Mouse (Mus musculus) intestine, postnatal 0 days (tissue): ENCODE measurements at regions not wholly inside any gene's neighbourhood (a gene's known extent, or its start where the extent isn't known, plus 50 kb on each side); places are given as distances from the start of the nearest gene placed in this dataset.

Experiments used
- ATAC-seq: fragments of 200-750 bp; cut with Nextera tagmentation; 2 replicates; pipeline ENCODE4 v1.8.0; 2017; ENCODE audit warnings: mild to moderate bottlenecking, moderate TSS enrichment, moderate library complexity
- H3K27ac ChIP-seq: fragments of 300-500 bp; sonication (generic); 2 replicates; pipeline ENCODE4 v1.5.1; 2014; ENCODE audit warnings: mild to moderate bottlenecking, low read depth, low read length, moderate library complexity
- H3K27me3 ChIP-seq: fragments of 300-500 bp; sonication (generic); replicated peaks from 2 replicates; pipeline ENCODE4 v1.6.1; 2014; ENCODE audit warnings: low read length, mixed read lengths; ENCODE audit not compliant: control insufficient read depth, insufficient read depth
- H3K36me3 ChIP-seq: fragments of 300-500 bp; sonication (generic); 2 replicates; pipeline ENCODE4 v1.6.1; 2014; ENCODE audit warnings: mild to moderate bottlenecking, moderate library complexity; ENCODE audit not compliant: control insufficient read depth, insufficient read depth
- H3K4me1 ChIP-seq: fragments of 300-500 bp; sonication (generic); replicated peaks from 2 replicates; pipeline ENCODE4 v1.6.1; 2014; ENCODE audit warnings: antibody characterized with exemption, low read length, mixed read lengths; ENCODE audit not compliant: control insufficient read depth, insufficient read depth
- H3K4me2 ChIP-seq: fragments of 300-500 bp; sonication (generic); replicated peaks from 2 replicates; pipeline ENCODE4 v1.6.1; 2014; ENCODE audit warnings: low read depth, mild to moderate bottlenecking, moderate library complexity
- H3K4me3 ChIP-seq: fragments of 300-500 bp; sonication (generic); 2 replicates; pipeline ENCODE4 v1.5.1; 2014; ENCODE audit warnings: low read depth, low read length
- H3K9ac ChIP-seq: fragments of 300-500 bp; sonication (generic); 2 replicates; pipeline ENCODE4 v1.6.1; 2014; ENCODE audit warnings: mild to moderate bottlenecking, low read depth, low read length
- H3K9me3 ChIP-seq: fragments of 300-500 bp; sonication (generic); 2 replicates; pipeline ENCODE4 v1.6.1; 2016; ENCODE audit warnings: mixed run types; ENCODE audit not compliant: control insufficient read depth
- CTCF ChIP-seq: sonication (generic); IDR thresholded peaks from 2 replicates; pipeline ENCODE4 v1.5.1; 2016; ENCODE audit warnings: low read depth, mild to moderate bottlenecking, control low read depth, antibody characterized with exemption, moderate library complexity
- WGBS: fragments of 180-500 bp; shearing (Covaris S2); extraction: QIAGEN DNeasy Blood & Tissue Kit; methylation state at CpG from one replicate; pipeline ENCODE4 v1.1.7; 2014; 5-methylcytosine and 5-hydroxymethylcytosine counted together

- H3K27ac ChIP-seq = no peak overlapping the region
- no peak for ATAC-seq
- H3K4me3 ChIP-seq = no peak overlapping the region
- H3K9ac ChIP-seq = no peak overlapping the region
- H3K4me1 ChIP-seq = no peaks in the 10 kb centered on the region
- H3K4me2 ChIP-seq = no peak overlapping the region
- no peak for TF ChIP-seq CTCF
- H3K27me3 ChIP-seq = no peaks in the 10 kb centered on the region
- no peaks in the 10 kb centered on the region for H3K9me3 ChIP-seq
- WGBS = 67% methylated on average over 6 of the region's 6 CpGs
- H3K36me3 ChIP-seq = no peaks in the 10 kb centered on the region
Observed at GRCm38 (mm10) chr13:84639087-84640022, 417.3 kb downstream of the Tmem161b start.

- WGBS = 80% methylated on average over 4 of the region's 4 CpGs
- ATAC-seq = no peak
- no peaks in the 10 kb centered on the region for H3K36me3 ChIP-seq
- no peak overlapping the region for H3K27ac ChIP-seq
- no peaks in the 10 kb centered on the region for H3K4me1 ChIP-seq
- H3K27me3 ChIP-seq = no peaks in the 10 kb centered on the region
- no peak overlapping the region for H3K9ac ChIP-seq
- no peak for TF ChIP-seq CTCF
- H3K4me3 ChIP-seq = no peak overlapping the region
- no peaks in the 10 kb centered on the region for H3K9me3 ChIP-seq
- no peak overlapping the region for H3K4me2 ChIP-seq
Observed at GRCm38 (mm10) chr13:84644024-84644423, 421.9 kb downstream of the Tmem161b start.

GRCm38 (mm10) chr13:84646899-84647298, 424.8 kb downstream of the Tmem161b start:
- no peak for ATAC-seq
- H3K27me3 ChIP-seq = no peaks in the 10 kb centered on the region
- H3K4me1 ChIP-seq = no peaks in the 10 kb centered on the region
- no peak overlapping the region for H3K4me2 ChIP-seq
- no peaks in the 10 kb centered on the region for H3K9me3 ChIP-seq
- no peak overlapping the region for H3K4me3 ChIP-seq
- H3K36me3 ChIP-seq = no peaks in the 10 kb centered on the region
- H3K9ac ChIP-seq = no peak overlapping the region
- no peak for TF ChIP-seq CTCF
- H3K27ac ChIP-seq = no peak overlapping the region
- WGBS = 78% methylated on average over 1 of the region's 1 CpGs

- Histone ChIP-seq H3K27me3 (no peaks in the 10 kb centered on the region), H3K9ac (no peak overlapping the region), H3K27ac (no peak overlapping the region), H3K4me3 (no peak overlapping the region), H3K9me3 (no peaks in the 10 kb centered on the region), H3K4me1 (no peaks in the 10 kb centered on the region), H3K4me2 (no peak overlapping the region), H3K36me3 (no peaks in the 10 kb centered on the region)
- no peak for ATAC-seq
- no peak for TF ChIP-seq CTCF
- WGBS = 33% methylated on average over 1 of the region's 1 CpGs
Observed at GRCm38 (mm10) chr13:84648056-84648455, 426.0 kb downstream of the Tmem161b start.

- Histone ChIP-seq H3K9ac (no peak overlapping the region), H3K9me3 (no peaks in the 10 kb centered on the region), H3K4me3 (no peak overlapping the region), H3K4me2 (no peak overlapping the region), H3K36me3 (no peaks in the 10 kb centered on the region), H3K27me3 (no peaks in the 10 kb centered on the region), H3K4me1 (no peaks in the 10 kb centered on the region), H3K27ac (no peak overlapping the region)
- no peak for ATAC-seq
- no peak for TF ChIP-seq CTCF
- 81% methylated on average over 2 of the region's 2 CpGs for WGBS
Observed at GRCm38 (mm10) chr13:84663967-84664366, 441.9 kb downstream of the Tmem161b start.

- Histone ChIP-seq H3K27ac (no peak overlapping the region), H3K9ac (no peak overlapping the region), H3K27me3 (no peaks in the 10 kb centered on the region), H3K9me3 (no peaks in the 10 kb centered on the region), H3K36me3 (no peaks in the 10 kb centered on the region), H3K4me1 (no peaks in the 10 kb centered on the region), H3K4me3 (no peak overlapping the region), H3K4me2 (no peak overlapping the region)
- TF ChIP-seq CTCF = no peak
- 46% methylated on average over 2 of the region's 2 CpGs for WGBS
- ATAC-seq = no peak
Observed at GRCm38 (mm10) chr13:84680971-84681370, 458.9 kb downstream of the Tmem161b start.
